Mouse (Mus musculus) brain, embryonic 14.5 days (tissue): ENCODE measurements at regions not wholly inside any gene's neighbourhood (a gene's known extent, or its start where the extent isn't known, plus 50 kb on each side); places are given as distances from the start of the nearest gene placed in this dataset.

Experiments
- DNase-seq: peaks from one replicate; pipeline ENCODE4 v3.0.0-alpha.2; 2011; ENCODE audit warnings: low read depth
- CTCF ChIP-seq: fragments of 200-500 bp; IDR thresholded peaks from 2 replicates; pipeline ENCODE4 v1.5.1; 2012; ENCODE audit warnings: inconsistent platforms, mild to moderate bottlenecking, moderate library complexity, borderline replicate concordance; ENCODE audit not compliant: insufficient read depth, insufficient read length; ENCODE audit errors: extremely low read depth
- POLR2A ChIP-seq: fragments of 200-500 bp; IDR thresholded peaks from 2 replicates; pipeline ENCODE4 v1.6.1; 2012; ENCODE audit warnings: mild to moderate bottlenecking, inconsistent platforms, borderline replicate concordance; ENCODE audit not compliant: poor library complexity, insufficient read depth, insufficient read length, severe bottlenecking; ENCODE audit errors: extremely low read depth

GRCm38 (mm10) chr4:33604636-33605035, 294.5 kb downstream of the Rngtt start:
- no peak for DNase-seq
- TF ChIP-seq CTCF (no peak), POLR2A (no peak)

GRCm38 (mm10) chr4:33639821-33640575, 284.4 kb upstream of the Cnr1 start:
- peak; percentile 34 for DNase-seq
- TF ChIP-seq CTCF (no peak), POLR2A (no peak)

- peak; percentile 44 for DNase-seq
- no peak for TF ChIP-seq CTCF
- TF ChIP-seq POLR2A = no peak
These were observed 283.7 kb upstream of the Cnr1 start for GRCm38 (mm10) chr4:33640576-33641255.

- no peak for TF ChIP-seq POLR2A
- peak; percentile 58 for DNase-seq
These were observed 282.5 kb upstream of the Cnr1 start for GRCm38 (mm10) chr4:33641883-33642282.

- TF ChIP-seq CTCF = no peak
- TF ChIP-seq POLR2A = no peak
- peak; percentile 64 for DNase-seq
These were observed 281.9 kb upstream of the Cnr1 start for GRCm38 (mm10) chr4:33642526-33642925.

GRCm38 (mm10) chr4:33645217-33645616, 279.2 kb upstream of the Cnr1 start:
- TF ChIP-seq CTCF (no peak), POLR2A (no peak)
- no peak for DNase-seq

- TF ChIP-seq POLR2A (no peak), CTCF (no peak)
- DNase-seq = peak; percentile 6
These were observed 273.1 kb upstream of the Cnr1 start for GRCm38 (mm10) chr4:33651292-33651691.

GRCm38 (mm10) chr4:33659766-33660165, 264.6 kb upstream of the Cnr1 start:
- no peak for DNase-seq
- TF ChIP-seq POLR2A = no peak
- no peak for TF ChIP-seq CTCF

- TF ChIP-seq POLR2A = no peak
- no peak for TF ChIP-seq CTCF
These were observed 263.8 kb upstream of the Cnr1 start for GRCm38 (mm10) chr4:33660553-33660952.

GRCm38 (mm10) chr4:33661862-33662261, 262.5 kb upstream of the Cnr1 start:
- DNase-seq = no peak
- no peak for TF ChIP-seq POLR2A
- TF ChIP-seq CTCF = no peak

More at GRCm38 (mm10) chr4:33660553-33660952, 263.8 kb upstream of the Cnr1 start:
- no peak for DNase-seq

- TF ChIP-seq CTCF (no peak), POLR2A (no peak)
- peak; percentile 72 for DNase-seq
These were observed 261.4 kb upstream of the Cnr1 start for GRCm38 (mm10) chr4:33662965-33663364.
